Mouse (Mus musculus): ENCODE data around the gene Cdkl3.
"Not testable (repeated sequence)": the region's sequence is repeated elsewhere in the genome, so short reads cannot be mapped to it uniquely, and the experiment has no call there.

Cdkl3 gene

GRCm38 (mm10) chr11:52080656-52081055 lies 76.6 kb downstream of the Cdkl3 start:
- DNase-seq, result no peak

- peak; percentile 13 for DNase-seq
These were observed 81.8 kb downstream of the Cdkl3 start for GRCm38 (mm10) chr11:52085857-52086203.

- peak; percentile 61 for DNase-seq
These were observed 82.3 kb downstream of the Cdkl3 start for GRCm38 (mm10) chr11:52086204-52086864.

- no peak for DNase-seq
These were observed 85.3 kb downstream of the Cdkl3 start for GRCm38 (mm10) chr11:52089291-52089690.

GRCm38 (mm10) chr11:52091261-52091660 lies 87.2 kb downstream of the Cdkl3 start:
- no peak for DNase-seq

- DNase-seq, result no peak
These were observed 90.5 kb downstream of the Cdkl3 start for GRCm38 (mm10) chr11:52094568-52094967.

- no peak for DNase-seq
These were observed 93.0 kb downstream of the Cdkl3 start for GRCm38 (mm10) chr11:52097016-52097415.

- DNase-seq, result no peak
These were observed 93.6 kb downstream of the Cdkl3 start for GRCm38 (mm10) chr11:52097596-52097995.

GRCm38 (mm10) chr11:52098398-52098946 lies 94.5 kb downstream of the Cdkl3 start, which contains the start of gene Ppp2ca:
Gene Ppp2ca (plus strand): TSS chr11:52098681.
- peak; percentile 96 for DNase-seq

GRCm38 (mm10) chr11:52099031-52099761 lies 95.2 kb downstream of the Cdkl3 start:
- peak; percentile 76 for DNase-seq

GRCm38 (mm10) chr11:52099771-52100219 lies 95.8 kb downstream of the Cdkl3 start:
- no peak for DNase-seq

- DNase-seq, result no peak
These were observed 99.0 kb downstream of the Cdkl3 start for GRCm38 (mm10) chr11:52102977-52103376.

GRCm38 (mm10) chr11:52105503-52105902 lies 101.5 kb downstream of the Cdkl3 start:
- no peak for DNase-seq

- DNase-seq, result no peak
These were observed 102.0 kb downstream of the Cdkl3 start for GRCm38 (mm10) chr11:52106037-52106436.

GRCm38 (mm10) chr11:52106438-52106837 lies 102.4 kb downstream of the Cdkl3 start:
- DNase-seq, result no peak

GRCm38 (mm10) chr11:52108796-52109195 lies 104.8 kb downstream of the Cdkl3 start:
- DNase-seq, result no peak

- DNase-seq, result no peak
These were observed 105.4 kb downstream of the Cdkl3 start for GRCm38 (mm10) chr11:52109421-52109820.

GRCm38 (mm10) chr11:52115479-52115878 lies 111.5 kb downstream of the Cdkl3 start:
- no peak for DNase-seq

- DNase-seq, result not testable (repeated sequence)
These were observed 112.1 kb downstream of the Cdkl3 start for GRCm38 (mm10) chr11:52116117-52116516.

GRCm38 (mm10) chr11:52117156-52117555 lies 113.1 kb downstream of the Cdkl3 start:
- DNase-seq, result no peak

- DNase-seq, result not testable (repeated sequence)
These were observed 116.4 kb downstream of the Cdkl3 start for GRCm38 (mm10) chr11:52120415-52120814.

GRCm38 (mm10) chr11:52122045-52122444 lies 118.0 kb downstream of the Cdkl3 start:
- DNase-seq, result no peak

GRCm38 (mm10) chr11:52124468-52124867 lies 120.4 kb downstream of the Cdkl3 start:
- no peak for DNase-seq

GRCm38 (mm10) chr11:52127169-52127568 lies 123.1 kb downstream of the Cdkl3 start:
- DNase-seq, result no peak

Data from right cerebral cortex, postnatal 4 days (tissue).